In the genomic region with DNA sequence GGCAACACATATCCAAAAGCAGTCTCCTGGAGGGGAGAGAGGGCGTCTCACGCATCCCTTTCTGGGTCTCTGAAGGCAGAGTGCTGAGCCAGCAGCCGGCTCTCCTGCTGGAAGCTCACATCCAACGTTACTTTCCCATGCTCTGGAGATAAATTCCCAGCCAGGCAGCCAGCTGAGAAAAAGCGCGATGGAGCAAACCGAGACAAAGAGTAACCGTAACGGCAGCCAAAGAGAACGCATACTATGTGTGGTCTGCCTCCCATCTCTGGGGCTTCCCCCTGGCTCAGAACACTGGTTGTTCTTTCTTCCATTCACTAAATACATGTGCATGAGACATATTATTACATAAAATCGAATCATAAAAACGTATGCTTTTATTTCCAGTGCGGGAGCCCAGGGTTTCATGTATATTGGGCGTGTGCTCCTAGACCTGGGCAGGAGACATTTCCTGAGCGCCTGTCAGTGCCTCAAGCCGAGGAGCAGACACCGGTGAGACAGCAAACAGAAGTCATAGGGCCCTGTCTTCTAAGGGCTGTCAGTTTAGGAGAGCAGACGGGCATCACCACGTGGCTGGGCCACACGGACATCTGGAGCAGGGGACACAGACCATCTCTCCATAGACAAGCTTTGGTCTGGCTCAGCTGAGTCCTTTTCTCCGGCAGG, we compare ENCODE assay signal across 12 mouse cellular contexts. TPM values are rescaled to one million over a fixed set of nuclear protein-coding genes. Genes with fewer than 3 reads are reported as not detected.
DNase-seq lines count a peak whose midpoint lies in the region; ATAC-seq lines count a peak whose summit lies in the region.
"Had no signal": no experiment of that assay in that cellular context is flagged by ENCODE, and none has a peak within 500 bp of the region (broad histone marks: within the 10 kb centered on the region; RNA-seq: fewer than 3 reads in every experiment).

No protein-coding gene starts in this region.

- no peak overlapping the region for H3K9ac ChIP-seq in heart, embryonic 15.5 days
- 0 out of 2 replicates have a peak overlapping the region, but pooled peaks have one; percentile 4 for H3K9ac ChIP-seq in limb, embryonic 13.5 days
- H3K9ac ChIP-seq: lung, embryonic 15.5 days; midbrain, embryonic 13.5 days had no signal

- WGBS in heart, embryonic 10.5 days: 60% methylated on average over 21 of the region's 21 CpGs
- 80% methylated on average over 21 of the region's 21 CpGs for WGBS in embryonic facial prominence, embryonic 10.5 days
- 45% methylated on average over 21 of the region's 21 CpGs for WGBS in heart, embryonic 15.5 days
- WGBS in limb, embryonic 13.5 days: 65% methylated on average over 21 of the region's 21 CpGs

- H3K36me3 ChIP-seq in heart, embryonic 10.5 days: no peaks in the 10 kb centered on the region
- H3K36me3 ChIP-seq in embryonic facial prominence, embryonic 10.5 days (replicated peaks): no peaks in the 10 kb centered on the region
- no peaks in the 10 kb centered on the region for H3K36me3 ChIP-seq in heart, embryonic 15.5 days
- H3K36me3 ChIP-seq in limb, embryonic 13.5 days: no peaks in the 10 kb centered on the region
- H3K36me3 ChIP-seq: lung, embryonic 15.5 days; midbrain, embryonic 13.5 days had no signal

- ATAC-seq in heart, embryonic 15.5 days (replicated peaks; ENCODE audit: insufficient number of reproducible peaks, insufficient read depth, low FRiP score, low read depth): no peak
- ATAC-seq in limb, embryonic 13.5 days (ENCODE audit: low FRiP score, low read depth): 0 out of 2 replicates have a peak, but pooled peaks have one; percentile 25
- ATAC-seq: midbrain, embryonic 13.5 days had no signal

- 0 out of 2 replicates have a peak overlapping the region, but pooled peaks have one; percentile 62 for H3K27ac ChIP-seq in heart, embryonic 10.5 days
- peak overlapping the region; percentile 60 for H3K27ac ChIP-seq in embryonic facial prominence, embryonic 10.5 days (replicated peaks)
- H3K27ac ChIP-seq in heart, embryonic 15.5 days: 0 out of 2 replicates have a peak overlapping the region, but pooled peaks have one; percentile 36
- peak overlapping the region; percentile 44; the same call in 1 of the 2 replicates for H3K27ac ChIP-seq in limb, embryonic 13.5 days
- H3K27ac ChIP-seq: left cerebral cortex, adult 2 months; lung, embryonic 15.5 days; midbrain, embryonic 13.5 days had no signal

- peak overlapping the region; percentile 21; the same call in 1 of the 2 replicates for H3K4me2 ChIP-seq in heart, embryonic 15.5 days
- peak overlapping the region; percentile 32 for H3K4me2 ChIP-seq in limb, embryonic 13.5 days (replicated peaks)
- H3K4me2 ChIP-seq: lung, embryonic 15.5 days; midbrain, embryonic 13.5 days had no signal

- peaks cover 46% of the 10 kb centered on the region for H3K4me1 ChIP-seq in heart, embryonic 10.5 days
- peaks cover 50% of the 10 kb centered on the region for H3K4me1 ChIP-seq in embryonic facial prominence, embryonic 10.5 days
- peaks cover 42% of the 10 kb centered on the region for H3K4me1 ChIP-seq in heart, embryonic 15.5 days (replicated peaks)
- H3K4me1 ChIP-seq in limb, embryonic 13.5 days: peaks cover 34% of the 10 kb centered on the region

- H3K27me3 ChIP-seq in heart, embryonic 10.5 days (ENCODE audit: insufficient read depth, poor library complexity, severe bottlenecking): 0 out of 2 replicates have a peak, but pooled peaks cover 3% of the 10 kb centered on the region
- H3K27me3 ChIP-seq in embryonic facial prominence, embryonic 10.5 days (replicated peaks; ENCODE audit: low read depth, poor library complexity, severe bottlenecking): 0 out of 2 replicates have a peak, but pooled peaks cover 6% of the 10 kb centered on the region
- H3K27me3 ChIP-seq in heart, embryonic 15.5 days: no peaks in the 10 kb centered on the region
- no peaks in the 10 kb centered on the region for H3K27me3 ChIP-seq in limb, embryonic 13.5 days
- H3K27me3 ChIP-seq: lung, embryonic 15.5 days had no signal

- H3K9me3 ChIP-seq in heart, embryonic 10.5 days: no peaks in the 10 kb centered on the region
- no peaks in the 10 kb centered on the region for H3K9me3 ChIP-seq in embryonic facial prominence, embryonic 10.5 days
- no peaks in the 10 kb centered on the region for H3K9me3 ChIP-seq in heart, embryonic 15.5 days (replicated peaks)
- no peaks in the 10 kb centered on the region for H3K9me3 ChIP-seq in limb, embryonic 13.5 days
- H3K9me3 ChIP-seq: lung, embryonic 15.5 days; midbrain, embryonic 13.5 days had no signal

- no peak overlapping the region for H3K4me3 ChIP-seq in heart, embryonic 10.5 days
- no peak overlapping the region for H3K4me3 ChIP-seq in embryonic facial prominence, embryonic 10.5 days
- H3K4me3 ChIP-seq in heart, embryonic 15.5 days: no peak overlapping the region
- H3K4me3 ChIP-seq in limb, embryonic 13.5 days: no peak overlapping the region
- H3K4me3 ChIP-seq: left cerebral cortex, adult 2 months; lung, embryonic 15.5 days; midbrain, embryonic 13.5 days had no signal

- DNase-seq in heart, embryonic 10.5 days (ENCODE audit: low spot score): no peak
- DNase-seq in heart, adult 9 months (ENCODE audit: low spot score in 2 of 2): no peak
- DNase-seq in embryonic facial prominence, embryonic 10.5 days (ENCODE audit: low spot score): no peak
- no peak for DNase-seq in liver
- DNase-seq in cerebellum, adult 11-12 months: no peak
- no peak for DNase-seq in layer of hippocampus, postnatal 36 days
- DNase-seq: kidney, postnatal 14 days had no signal

RNA-seq across cellular contexts. Expression of a gene that starts 42.0 kb away (rescaled TPM):
- 0.26 and 0.62 TPM in 2 replicates for polyA plus RNA-seq in heart, embryonic 10.5 days (2016; fragmentation: Nextera tagmentation; extraction: Ambion mirVana)
- polyA plus RNA-seq in embryonic facial prominence, embryonic 10.5 days (2016; fragmentation: Nextera tagmentation; extraction: Ambion mirVana): 0.17 and 0.38 TPM in 2 replicates
- 1.9 and 2.0 TPM in 2 replicates for polyA plus RNA-seq in heart, embryonic 15.5 days (2015; fragmentation: Nextera tagmentation; extraction: Ambion mirVana)
- 1.5 and 1.8 TPM in 2 replicates for polyA plus RNA-seq in limb, embryonic 13.5 days (2015; fragmentation: Nextera tagmentation; extraction: Ambion mirVana)
- 1 to 10 TPM; 2.8 to 3.2 TPM for total RNA-seq in layer of hippocampus, postnatal 36 days (2021)
